Mouse (Mus musculus): ENCODE measurements around the gene Pafah2.

DNA sequence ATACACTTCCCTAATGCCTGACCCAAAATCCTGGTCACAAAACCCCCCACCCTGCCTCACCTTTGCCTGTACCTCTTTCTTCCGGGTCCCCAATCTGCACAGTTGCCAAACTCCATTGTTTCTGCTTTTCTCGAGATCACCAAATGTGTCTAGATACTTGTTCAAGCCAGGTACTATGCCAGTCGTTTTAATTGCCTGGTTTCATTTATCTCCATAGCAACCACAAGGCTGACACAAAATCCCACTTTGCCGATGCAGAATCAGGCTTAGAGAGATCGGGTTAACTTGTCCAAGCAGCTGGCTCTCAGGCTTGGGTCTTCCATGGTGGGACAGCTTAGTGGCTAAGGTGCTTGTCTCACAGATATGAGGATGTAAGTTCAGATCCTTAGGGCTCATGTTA, 4.1 kb downstream of the Pafah2 start:
- TF ChIP-seq CTCF (IDR thresholded peaks at IDR 0.05; ENCODE audit: low read depth) (no peak), EP300 (IDR thresholded peaks at IDR 0.05; ENCODE audit: low read depth) (no peak)
